Mouse (Mus musculus): ENCODE measurements around the gene Sorbs2.

Gene Sorbs2

GRCm38 (mm10) chr8:45579714-45580543, 72.3 kb downstream of the Sorbs2 start:
- no peak for DNase-seq

GRCm38 (mm10) chr8:45580544-45580866, 72.9 kb downstream of the Sorbs2 start:
- DNase-seq = no peak

GRCm38 (mm10) chr8:45583856-45584255, 76.3 kb downstream of the Sorbs2 start:
- DNase-seq = no peak

- DNase-seq = no peak
Measured at GRCm38 (mm10) chr8:45584390-45585052, 76.9 kb downstream of the Sorbs2 start.

- no peak for DNase-seq
Measured at GRCm38 (mm10) chr8:45585158-45585557, 77.6 kb downstream of the Sorbs2 start.

GRCm38 (mm10) chr8:45587011-45587410, 79.4 kb downstream of the Sorbs2 start:
- DNase-seq = no peak

- no peak for DNase-seq
Measured at GRCm38 (mm10) chr8:45591888-45592287, 84.3 kb downstream of the Sorbs2 start.

- no peak for DNase-seq
Measured at GRCm38 (mm10) chr8:45593711-45594110, 86.1 kb downstream of the Sorbs2 start.

GRCm38 (mm10) chr8:45595983-45596382, 88.4 kb downstream of the Sorbs2 start:
- DNase-seq = no peak

- no peak for DNase-seq
Measured at GRCm38 (mm10) chr8:45596591-45596990, 89.0 kb downstream of the Sorbs2 start.

- DNase-seq = no peak
Measured at GRCm38 (mm10) chr8:45597631-45598420, 90.2 kb downstream of the Sorbs2 start.

GRCm38 (mm10) chr8:45598883-45599282, 91.3 kb downstream of the Sorbs2 start:
- DNase-seq = no peak

- no peak for DNase-seq
Measured at GRCm38 (mm10) chr8:45602019-45602418, 94.4 kb downstream of the Sorbs2 start.

GRCm38 (mm10) chr8:45605419-45605818, 97.8 kb downstream of the Sorbs2 start:
- no peak for DNase-seq

- no peak for DNase-seq
Measured at GRCm38 (mm10) chr8:45607012-45607411, 99.4 kb downstream of the Sorbs2 start.

GRCm38 (mm10) chr8:45608413-45608812, 100.8 kb downstream of the Sorbs2 start:
- DNase-seq = no peak

- DNase-seq = no peak
Measured at GRCm38 (mm10) chr8:45610426-45611215, 103.0 kb downstream of the Sorbs2 start.

- no peak for DNase-seq
Measured at GRCm38 (mm10) chr8:45611320-45611719, 103.7 kb downstream of the Sorbs2 start.

- DNase-seq = no peak
Measured at GRCm38 (mm10) chr8:45614610-45615009, 107.0 kb downstream of the Sorbs2 start.

GRCm38 (mm10) chr8:45615050-45615449, 107.5 kb downstream of the Sorbs2 start:
- DNase-seq = no peak

- no peak for DNase-seq
Measured at GRCm38 (mm10) chr8:45615551-45615950, 108.0 kb downstream of the Sorbs2 start.

GRCm38 (mm10) chr8:45621576-45622178, 114.1 kb downstream of the Sorbs2 start:
- DNase-seq = no peak

Measured in cerebellum, adult 11-12 months (tissue).